Mouse (Mus musculus) thymus, adult 2 months (tissue): ENCODE data around the gene Gm29797. TPM values are rescaled to one million over a fixed set of nuclear protein-coding genes. Genes with fewer than 3 reads are reported as not detected.

Experiments
- DNase-seq: peaks from one replicate; pipeline ENCODE4 v3.0.0; 2021
- H3K27ac ChIP-seq: fragments of 200-500 bp; 2 replicates; pipeline ENCODE4 v1.5.1; 2012; ENCODE audit warnings: low read length, control low read depth; ENCODE audit not compliant: control insufficient read depth, insufficient read depth
- H3K27me3 ChIP-seq: fragments of 200-500 bp; 2 replicates; pipeline ENCODE4 v1.6.1; 2012; ENCODE audit warnings: mild to moderate bottlenecking, low read length, moderate library complexity, mixed read lengths; ENCODE audit not compliant: control insufficient read depth, insufficient read depth
- H3K36me3 ChIP-seq: fragments of 200-500 bp; 2 replicates; pipeline ENCODE4 v1.6.1; 2012; ENCODE audit warnings: mild to moderate bottlenecking, low read length, moderate library complexity; ENCODE audit not compliant: control insufficient read depth, insufficient read depth
- H3K4me1 ChIP-seq: fragments of 200-500 bp; replicated peaks from 2 replicates; pipeline ENCODE4 v1.6.1; 2012; ENCODE audit warnings: low read length; ENCODE audit not compliant: control insufficient read depth, insufficient read depth
- H3K4me3 ChIP-seq: fragments of 200-500 bp; 2 replicates; pipeline ENCODE4 v1.5.1; 2012; ENCODE audit warnings: mild to moderate bottlenecking, low read length, control low read depth, moderate library complexity; ENCODE audit not compliant: control insufficient read depth, insufficient read depth
- CTCF ChIP-seq: fragments of 200-500 bp; IDR thresholded peaks from 2 replicates; pipeline ENCODE4 v1.5.1; 2012; ENCODE audit warnings: mild to moderate bottlenecking, control low read depth, low read length, moderate library complexity, borderline replicate concordance; ENCODE audit not compliant: control insufficient read depth, poor library complexity, insufficient read depth; ENCODE audit errors: extremely low read depth
- POLR2A ChIP-seq: fragments of 200-500 bp; IDR thresholded peaks from 2 replicates; pipeline ENCODE4 v1.6.1; 2012; ENCODE audit warnings: mild to moderate bottlenecking, low read length, control low read depth, moderate library complexity; ENCODE audit not compliant: control insufficient read depth, poor library complexity, insufficient read depth; ENCODE audit errors: extremely low read depth
- WGBS: fragments of 180-500 bp; shearing (Covaris S2); methylation state at CpG from one replicate; pipeline ENCODE4 v1.1.7; 2018; 5-methylcytosine and 5-hydroxymethylcytosine counted together
- polyA plus RNA-seq: library from polyadenylated mRNA; depleted of rRNA; stranded (reverse); fragments of >200 nt; gene quantifications from 2 replicates; pipeline ENCODE4 v1.2.3, GENCODE M21; 2012

Gm29797 gene
- polyA plus RNA-seq, 1 experiment = 1.0 TPM

DNA sequence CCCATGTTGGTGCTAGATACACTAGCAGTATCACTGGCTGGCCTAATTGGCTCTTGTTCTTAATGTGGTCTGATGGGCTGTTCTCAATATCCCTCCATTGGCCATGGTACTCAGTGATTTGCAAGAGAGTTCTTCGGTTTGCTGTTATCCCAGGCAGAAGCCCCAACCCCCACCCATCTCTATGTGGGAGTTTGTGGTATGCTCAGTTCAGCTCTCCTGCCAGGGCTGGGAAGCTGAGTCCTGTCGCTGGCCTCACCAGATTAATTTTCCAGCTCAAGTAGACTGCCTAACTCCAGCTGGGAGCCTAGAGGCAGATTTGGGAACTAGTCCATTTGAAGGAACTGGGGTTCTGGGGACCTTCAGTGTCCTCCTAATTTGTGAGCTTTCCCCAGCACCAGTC, 607 bp downstream of the Gm29797 start:
- Histone ChIP-seq H3K27ac (no peak overlapping the region), H3K36me3 (peaks cover 22% of the 10 kb centered on the region), H3K27me3 (no peaks in the 10 kb centered on the region), H3K4me3 (no peak overlapping the region), H3K4me1 (peaks cover 5% of the 10 kb centered on the region)
- 97% methylated on average over 2 of the region's 2 CpGs for WGBS
- TF ChIP-seq CTCF (no peak), POLR2A (no peak)
- no peak for DNase-seq

DNA sequence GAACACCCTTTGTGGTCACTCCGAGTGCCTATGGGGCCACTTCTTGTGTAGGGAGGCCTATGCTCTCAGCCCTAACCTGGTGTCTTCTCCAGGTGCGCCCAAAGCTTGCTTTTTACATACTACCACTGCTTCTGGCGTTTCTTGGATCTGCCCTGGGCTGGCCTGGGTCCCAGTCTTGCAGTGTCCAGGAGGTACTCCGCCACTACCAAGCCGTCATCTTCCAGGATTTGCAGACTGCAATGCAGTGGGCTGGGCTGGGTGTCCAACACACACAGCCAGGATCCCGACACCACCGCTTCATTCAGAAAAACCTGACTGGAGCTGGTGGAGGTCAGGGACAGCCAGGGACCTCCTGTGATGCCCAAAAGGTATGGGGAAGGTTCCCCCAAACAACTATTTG, 1.7 kb downstream of the Gm29797 start:
- 91% methylated on average over 7 of the region's 7 CpGs for WGBS
- H3K27ac ChIP-seq = no peak overlapping the region
- no peaks in the 10 kb centered on the region for H3K27me3 ChIP-seq
- H3K4me3 ChIP-seq = no peak overlapping the region
- H3K4me1 ChIP-seq = peaks cover 13% of the 10 kb centered on the region
- DNase-seq = no peak
- peaks cover 19% of the 10 kb centered on the region for H3K36me3 ChIP-seq
- TF ChIP-seq CTCF (no peak), POLR2A (no peak)

- WGBS = 29% methylated on average over 17 of the region's 17 CpGs
- Histone ChIP-seq H3K27me3 (no peaks in the 10 kb centered on the region), H3K27ac (no peak overlapping the region), H3K4me3 (no peak overlapping the region), H3K4me1 (peaks cover 13% of the 10 kb centered on the region), H3K36me3 (peaks cover 19% of the 10 kb centered on the region)
- peak; percentile 62 for DNase-seq
- no peak for TF ChIP-seq CTCF
- no peak for TF ChIP-seq POLR2A
These were observed 2.2 kb downstream of the Gm29797 start for GRCm38 (mm10) chr2:181658930-181659555.

- whole genome bisulfite sequencing = 3% methylated on average over 9 of the region's 9 CpGs
- Histone ChIP-seq H3K36me3 (peaks cover 17% of the 10 kb centered on the region), H3K27me3 (no peaks in the 10 kb centered on the region), H3K4me3 (no peak overlapping the region), H3K27ac (no peak overlapping the region), H3K4me1 (peaks cover 13% of the 10 kb centered on the region)
- DNase-seq = peak; percentile 80
- no peak for TF ChIP-seq POLR2A
- peak; percentile 62; the same call in 1 of the 2 replicates for TF ChIP-seq CTCF
These were observed 2.8 kb downstream of the Gm29797 start for GRCm38 (mm10) chr2:181659609-181660055.

GRCm38 (mm10) chr2:181662620-181663297, 5.9 kb downstream of the Gm29797 start:
- no peak overlapping the region for H3K27ac ChIP-seq
- H3K4me1 ChIP-seq = peaks cover 13% of the 10 kb centered on the region
- H3K27me3 ChIP-seq = no peaks in the 10 kb centered on the region
- H3K4me3 ChIP-seq = no peak overlapping the region
- TF ChIP-seq POLR2A = no peak
- no peak for TF ChIP-seq CTCF
- H3K36me3 ChIP-seq = no peaks in the 10 kb centered on the region
- no peak for DNase-seq
- WGBS = 90% methylated on average over 3 of the region's 3 CpGs

DNA sequence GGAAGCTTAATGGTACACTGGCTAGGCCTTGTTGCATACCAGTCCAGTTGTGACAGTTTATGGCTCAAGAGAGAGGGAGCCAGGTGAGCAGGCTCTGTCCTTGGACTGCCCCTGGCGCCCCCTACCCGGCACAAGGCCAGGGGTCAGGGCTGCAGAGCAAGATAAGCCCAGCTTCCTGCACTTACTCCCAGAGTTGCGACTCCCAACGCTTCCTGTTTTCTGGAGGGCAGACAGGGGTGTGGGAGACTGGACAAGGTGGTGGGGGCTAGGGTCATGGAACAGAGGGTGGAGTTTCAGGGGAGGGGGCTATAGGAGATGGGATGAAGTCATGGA, 6.4 kb downstream of the Gm29797 start:
- peaks cover 13% of the 10 kb centered on the region for H3K4me1 ChIP-seq
- no peak for DNase-seq
- no peak overlapping the region for H3K4me3 ChIP-seq
- 45% methylated on average over 4 of the region's 4 CpGs for WGBS
- H3K27ac ChIP-seq = no peak overlapping the region; the same call in 1 of the 2 replicates
- TF ChIP-seq CTCF = no peak
- H3K27me3 ChIP-seq = no peaks in the 10 kb centered on the region
- no peaks in the 10 kb centered on the region for H3K36me3 ChIP-seq

DNA sequence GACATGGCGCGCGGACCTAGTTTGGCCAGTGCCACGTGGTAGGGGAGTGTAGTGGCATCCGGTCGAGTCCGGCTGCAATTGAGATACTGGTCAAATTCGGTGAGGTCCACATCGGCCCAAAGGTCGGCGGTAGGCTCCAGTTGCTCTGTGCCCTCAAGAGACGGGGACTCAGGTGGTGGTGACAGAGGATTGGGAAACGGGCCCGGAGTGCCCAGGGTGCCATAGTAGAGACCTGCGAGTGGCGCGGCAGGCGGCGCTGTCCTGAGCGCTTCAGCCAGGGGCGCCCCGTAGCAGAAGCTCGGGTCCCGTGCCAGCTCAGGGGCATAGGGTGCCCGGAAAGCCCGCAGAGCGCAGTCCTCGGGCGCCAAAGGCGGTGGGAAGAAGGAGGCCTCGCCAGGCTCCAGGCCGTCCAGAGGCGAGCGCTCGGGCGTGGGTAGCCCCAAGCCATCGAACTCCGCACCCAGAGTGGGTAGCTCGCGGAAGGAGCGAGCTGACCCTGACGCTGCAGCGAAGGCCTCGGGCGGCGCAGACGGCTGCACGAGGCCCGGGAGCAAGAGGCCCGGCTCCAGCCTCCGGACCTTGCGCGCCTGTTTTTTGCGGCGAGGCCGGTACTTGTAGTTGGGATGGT, 13.6 kb downstream of the Gm29797 start:
- Histone ChIP-seq H3K27ac (no peak overlapping the region), H3K4me3 (no peak overlapping the region), H3K27me3 (peaks cover 16% of the 10 kb centered on the region; the same call in 1 of the 2 replicates), H3K36me3 (no peaks in the 10 kb centered on the region), H3K4me1 (no peaks in the 10 kb centered on the region)
- TF ChIP-seq POLR2A = no peak
- TF ChIP-seq CTCF = no peak
- 14% methylated on average over 56 of the region's 56 CpGs for WGBS
- DNase-seq = no peak
